Mouse (Mus musculus): ENCODE measurements around the gene Slc34a3.

The Slc34a3 gene

DNA sequence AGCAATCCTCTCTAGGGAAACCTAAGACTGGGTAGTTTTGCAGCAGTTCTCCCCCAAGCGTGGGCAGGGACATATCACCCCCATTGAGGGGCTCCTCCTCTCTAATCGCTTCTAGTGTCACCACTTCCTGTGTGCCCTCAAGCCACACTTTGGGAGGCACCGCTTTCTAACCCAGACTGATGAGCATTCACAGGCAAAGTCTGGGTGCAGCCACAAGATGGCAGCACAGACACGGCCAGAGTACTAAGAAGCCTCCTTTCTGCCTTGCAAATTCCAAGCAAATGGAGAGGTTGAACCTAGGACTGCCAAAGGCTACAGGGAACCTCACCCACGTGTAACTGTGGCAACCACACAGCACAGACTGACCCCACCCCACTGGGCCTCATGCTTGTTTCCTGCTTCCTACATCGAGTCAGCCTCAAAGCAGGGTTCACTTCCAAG is 40.8 kb downstream of the Slc34a3 start:
- no peak for DNase-seq (ENCODE audit: low spot score)

DNA sequence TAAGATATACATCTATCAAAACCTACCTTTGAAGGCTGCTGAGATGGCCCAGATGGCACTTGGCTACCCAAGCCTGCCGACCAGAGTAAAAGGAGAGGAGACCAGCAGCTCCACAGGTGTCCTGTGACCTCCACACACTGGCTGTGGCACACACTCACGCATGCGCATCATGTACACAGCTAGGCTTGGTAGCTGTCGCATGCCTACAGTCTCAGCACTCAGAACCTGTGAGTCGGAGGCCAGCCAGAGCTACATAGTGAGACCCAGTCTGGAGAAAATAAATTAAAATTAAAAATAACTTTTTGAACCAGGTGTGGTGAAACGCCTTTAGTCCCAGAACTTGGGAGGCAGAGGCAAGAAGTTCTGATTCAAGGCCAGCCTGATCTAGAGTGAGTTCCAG is 46.3 kb downstream of the Slc34a3 start:
- DNase-seq (ENCODE audit: low spot score): no peak

DNA sequence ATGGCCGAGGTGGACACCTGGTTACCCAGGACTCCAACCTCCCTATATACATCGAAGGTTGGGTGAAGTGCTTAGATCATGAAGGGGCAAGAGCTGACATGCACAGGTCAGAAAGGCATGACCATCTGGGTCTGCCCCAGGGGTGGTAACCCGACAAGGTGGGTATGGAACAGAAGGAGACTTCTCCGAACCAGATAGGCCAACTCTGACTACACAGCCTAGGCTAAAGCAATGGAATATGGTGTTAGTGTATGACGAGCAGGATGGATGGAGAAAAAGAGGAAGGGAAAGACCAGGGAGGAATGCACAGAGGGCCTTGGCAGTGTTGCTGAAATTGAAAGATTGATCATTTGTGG is 47.6 kb downstream of the Slc34a3 start:
- no peak for DNase-seq (ENCODE audit: low spot score)

DNA sequence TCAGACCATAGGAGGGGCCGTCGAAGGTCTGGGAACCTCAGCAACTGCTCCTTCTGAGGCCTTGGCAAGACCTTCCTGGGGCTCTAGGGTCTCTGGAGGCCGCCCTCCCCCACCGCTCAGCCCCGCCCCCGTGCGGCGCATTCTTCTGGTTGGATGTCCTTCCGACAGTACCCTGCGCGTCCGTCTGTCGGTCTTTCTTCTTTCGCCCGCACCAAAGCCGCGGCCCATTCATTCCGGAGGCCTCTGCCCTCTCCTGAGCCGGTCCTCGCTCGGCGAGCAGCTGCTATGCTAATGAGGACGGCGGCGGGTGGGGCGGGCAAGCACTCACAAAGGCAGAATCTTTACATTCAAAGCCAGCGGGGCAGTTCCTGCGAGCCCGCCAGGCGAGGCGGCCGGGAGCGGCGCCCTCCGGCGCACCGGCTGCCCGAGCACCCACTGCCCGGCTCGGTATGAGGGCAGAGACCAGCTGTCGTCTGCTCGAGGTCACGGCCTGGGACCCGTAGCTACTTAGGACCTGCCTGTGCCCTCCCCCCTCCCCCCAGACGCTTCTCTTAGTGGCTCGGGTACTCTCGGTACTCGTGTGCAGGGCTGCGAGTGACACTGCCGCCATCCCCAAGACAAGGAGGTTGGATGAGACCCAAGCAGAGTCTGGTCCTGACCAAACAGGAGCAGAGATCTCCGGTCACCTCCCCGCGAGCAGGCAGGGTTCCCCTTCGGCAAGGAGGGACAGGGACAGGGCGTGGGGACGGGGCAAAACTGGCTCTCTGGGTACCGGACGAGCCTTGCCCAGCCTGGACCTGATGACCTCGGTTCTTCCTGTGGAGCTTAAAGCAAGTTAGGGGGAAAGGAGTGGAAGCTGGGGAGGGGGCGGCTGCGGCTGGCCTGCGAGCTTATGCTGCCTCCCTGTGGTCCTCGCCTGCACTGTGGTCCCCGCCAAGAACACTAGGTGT is 48.3 kb downstream of the Slc34a3 start:
- DNase-seq (ENCODE audit: low spot score): no peak

GRCm38 (mm10) chr2:25184496-25184895 is 49.7 kb downstream of the Slc34a3 start:
- DNase-seq (ENCODE audit: low spot score): no peak

DNA sequence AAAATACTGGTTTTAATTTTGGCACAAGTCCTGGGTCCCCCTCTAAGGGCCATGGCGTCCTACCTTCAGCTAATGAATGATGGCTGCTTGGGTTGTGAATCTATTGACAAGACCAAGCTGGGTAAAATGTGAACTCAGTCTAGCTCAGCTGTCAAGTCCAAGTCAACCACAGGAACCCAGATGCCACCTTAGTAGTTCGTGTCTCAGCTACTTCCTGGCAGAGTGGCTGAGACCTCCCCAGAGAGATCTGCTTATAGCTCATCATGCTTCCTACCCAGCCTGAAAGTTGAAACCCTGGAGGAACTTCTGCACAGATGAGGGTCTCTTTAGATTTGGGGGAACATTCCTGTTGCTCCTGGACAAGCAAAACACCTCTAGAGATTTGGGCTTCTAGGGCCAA is 50.8 kb downstream of the Slc34a3 start:
- no peak for DNase-seq (ENCODE audit: low spot score)

- no peak for DNase-seq (ENCODE audit: low spot score)
These were observed 51.5 kb downstream of the Slc34a3 start for GRCm38 (mm10) chr2:25182664-25183063.

DNA sequence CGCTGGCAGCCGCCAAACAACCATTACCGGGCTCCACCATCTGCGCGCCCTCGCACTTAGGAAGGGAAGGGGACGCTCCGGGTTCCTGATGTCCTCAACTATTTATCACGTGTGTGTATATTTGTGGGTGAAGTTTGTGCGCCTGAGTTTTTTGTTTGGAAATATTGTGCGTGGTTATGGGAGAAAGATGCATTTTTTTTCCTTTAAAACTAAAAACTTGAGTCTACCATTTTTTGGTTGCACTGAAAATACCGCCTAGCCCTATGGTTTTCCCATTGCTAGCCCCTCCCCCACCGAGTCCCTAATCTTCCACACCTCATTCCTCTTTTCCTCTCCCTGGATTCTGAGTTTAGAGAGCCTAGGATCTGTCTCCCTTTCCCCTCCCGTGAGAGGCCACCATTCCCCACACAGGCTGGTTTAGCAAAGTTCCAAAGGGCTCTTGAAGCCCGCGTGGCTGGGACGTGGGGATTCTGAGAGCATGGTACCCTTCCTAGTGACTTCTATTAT is 52.2 kb downstream of the Slc34a3 start:
- no peak for DNase-seq (ENCODE audit: low spot score)

DNA sequence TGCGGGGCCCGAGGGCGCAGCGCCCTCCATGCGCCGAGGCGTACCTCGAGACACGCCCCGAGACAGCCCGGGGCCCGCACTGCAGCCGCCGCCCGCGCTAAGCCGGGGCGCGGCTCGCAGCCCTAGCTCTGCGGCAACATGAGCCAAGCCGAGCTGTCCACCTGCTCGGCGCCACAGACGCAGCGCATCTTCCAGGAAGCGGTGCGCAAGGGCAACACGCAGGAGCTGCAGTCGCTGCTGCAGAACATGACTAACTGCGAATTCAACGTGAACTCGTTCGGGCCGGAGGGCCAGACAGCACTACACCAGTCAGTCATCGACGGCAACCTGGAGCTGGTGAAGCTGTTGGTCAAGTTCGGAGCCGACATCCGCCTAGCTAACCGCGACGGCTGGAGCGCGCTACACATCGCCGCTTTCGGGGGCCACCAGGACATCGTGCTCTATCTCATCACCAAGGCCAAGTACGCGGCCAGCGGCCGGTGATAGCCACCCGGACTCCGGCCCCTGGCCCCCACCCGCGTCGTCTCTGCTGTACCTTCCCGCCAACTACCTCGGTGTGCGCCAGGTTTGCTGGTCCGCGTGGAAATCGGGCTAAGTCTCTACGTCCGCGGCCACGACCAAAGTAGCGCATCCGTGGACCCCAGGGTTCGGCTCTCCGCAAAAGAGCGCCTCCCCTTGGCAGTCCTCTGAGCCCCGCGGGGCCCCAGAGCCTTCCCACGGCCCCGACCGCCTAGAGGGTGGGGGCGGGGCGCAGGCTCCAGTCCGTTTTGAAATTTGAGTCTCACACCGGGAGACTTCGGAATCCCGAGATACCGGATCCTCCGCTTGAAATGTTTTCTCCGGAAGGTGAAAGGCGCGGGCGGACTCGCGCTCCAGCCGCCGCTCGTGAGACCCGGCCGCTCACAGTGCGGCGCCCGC is 52.9 kb downstream of the Slc34a3 start:
- DNase-seq (ENCODE audit: low spot score): no peak

DNA sequence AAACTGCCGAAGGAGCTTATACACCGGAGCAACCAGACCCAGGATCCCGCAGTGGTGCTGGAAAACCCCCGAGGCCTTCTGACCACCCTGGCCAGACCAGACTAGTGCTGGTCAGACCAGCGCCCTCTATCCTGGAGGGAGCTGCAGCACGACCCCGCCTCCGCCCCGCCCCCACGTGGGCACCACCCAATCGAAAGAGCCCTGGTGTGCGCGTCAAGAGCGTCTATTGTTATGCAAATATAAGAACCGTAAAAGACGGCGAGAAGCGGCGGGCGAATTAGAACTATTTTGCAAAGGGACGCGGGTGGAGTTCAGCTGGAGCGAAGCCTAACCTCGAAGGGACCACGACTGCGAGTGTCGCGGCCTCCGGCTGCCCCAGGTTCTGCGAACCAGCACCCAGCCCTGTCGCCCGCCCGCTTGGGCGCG is 53.7 kb downstream of the Slc34a3 start, which contains the start of gene Nrarp:
Gene Nrarp (plus strand): TSS at position 281 of the 426 bp plus-strand sequence.
- peak; percentile 77 for DNase-seq (ENCODE audit: low spot score)

DNA sequence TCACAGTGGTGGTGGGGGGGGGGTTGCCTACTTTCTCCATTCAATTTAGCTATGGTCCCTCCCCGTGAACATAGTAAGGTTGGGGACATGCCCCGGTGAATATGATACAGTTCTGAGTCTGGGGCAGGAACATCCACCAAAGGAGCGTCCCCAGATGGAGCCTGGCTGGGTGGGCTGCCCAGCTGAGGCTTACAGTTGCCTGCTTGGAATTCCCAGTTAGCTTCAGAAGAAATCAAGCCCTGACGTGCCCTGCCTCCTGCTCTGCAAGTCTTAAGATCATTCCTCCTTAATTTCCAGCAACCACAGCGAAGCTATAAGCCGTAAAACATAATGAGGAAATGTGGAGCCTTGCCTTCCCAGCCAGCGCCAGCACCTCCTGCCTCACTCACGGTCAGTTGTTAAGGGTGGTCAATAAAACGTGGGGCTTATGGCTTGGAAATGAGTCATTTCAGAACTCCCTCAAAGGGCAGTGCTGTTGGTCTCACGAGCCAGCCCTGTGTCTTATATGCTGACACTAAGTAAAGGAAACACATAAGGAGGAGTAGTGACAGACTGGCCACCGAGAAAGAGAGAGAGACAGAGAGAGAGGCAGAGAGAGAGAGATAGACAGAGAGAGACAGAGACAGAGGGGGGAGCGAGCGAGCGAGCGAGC is 54.5 kb downstream of the Slc34a3 start:
- no peak for DNase-seq (ENCODE audit: low spot score)
